Mouse (Mus musculus) MEL (cell line): ENCODE results near the gene Suox. TPM values are rescaled to one million over a fixed set of nuclear protein-coding genes. Genes with fewer than 3 reads are reported as not detected.
"Not testable (repeated sequence)": the region's sequence is repeated elsewhere in the genome, so short reads cannot be mapped to it uniquely, and the experiment has no call there.

ENCODE experiments used
- DNase-seq: peaks from one replicate; pipeline ENCODE4 v3.0.0; 2011; ENCODE audit warnings: low read depth, low spot score
- H3K27ac ChIP-seq: 2 replicates; pipeline ENCODE4 v1.5.1; 2012; ENCODE audit warnings: low read depth, mild to moderate bottlenecking, control low read depth, low read length, moderate library complexity; ENCODE audit not compliant: control insufficient read depth
- H3K27me3 ChIP-seq, 2 experiments: fragments of 150-350 bp in 1 of 2; sonication (generic) in 1 of 2; 2 replicates each; pipeline ENCODE4 v1.6.1; 2012; ENCODE audit warnings: low read length in 2 of 2, mild to moderate bottlenecking in 2 of 2, improper control_type of control experiment in 1 of 2, moderate library complexity in 1 of 2; ENCODE audit not compliant: insufficient read depth in 2 of 2, control insufficient read depth in 1 of 2
- H3K36me3 ChIP-seq, 2 experiments: 2 replicates each; pipeline ENCODE4 v1.6.1; 2012 to 2014; ENCODE audit warnings: low read length in 2 of 2, improper control_type of control experiment in 1 of 2, inconsistent platforms in 1 of 2, mild to moderate bottlenecking in 1 of 2; ENCODE audit not compliant: insufficient read depth in 2 of 2, control insufficient read depth in 1 of 2
- H3K4me1 ChIP-seq, 2 experiments: fragments of 150-350 bp in 1 of 2; sonication (generic) in 1 of 2; 2 replicates each; pipeline ENCODE4 v1.6.1; 2012; ENCODE audit warnings: low read length in 2 of 2, improper control_type of control experiment in 1 of 2, mild to moderate bottlenecking in 1 of 2; ENCODE audit not compliant: insufficient read depth in 2 of 2, control insufficient read depth in 1 of 2
- H3K4me3 ChIP-seq, 2 experiments: fragments of 150-350 bp in 1 of 2; sonication (generic) in 1 of 2; 2 replicates each; pipeline ENCODE4 v1.5.1; 2012; ENCODE audit warnings: low read depth in 2 of 2, low read length in 2 of 2, mild to moderate bottlenecking in 2 of 2, moderate library complexity in 2 of 2, control low read depth in 1 of 2, improper control_type of control experiment in 1 of 2; ENCODE audit not compliant: control insufficient read depth in 1 of 2, insufficient read depth in 1 of 2
- H3K79me2 ChIP-seq: 2 replicates; pipeline ENCODE4 v1.6.1; 2012; ENCODE audit warnings: mild to moderate bottlenecking, low read length, moderate library complexity; ENCODE audit not compliant: control insufficient read depth, poor library complexity, insufficient read depth
- H3K9ac ChIP-seq: 2 replicates; pipeline ENCODE4 v1.6.1; 2012; ENCODE audit warnings: low read depth, mild to moderate bottlenecking, control low read depth, low read length, moderate library complexity; ENCODE audit not compliant: control insufficient read depth, poor library complexity, severe bottlenecking
- H3K9me3 ChIP-seq: fragments of 150-350 bp; sonication (generic); replicated peaks from 2 replicates; pipeline ENCODE4 v1.6.1; 2012; ENCODE audit warnings: mild to moderate bottlenecking, low read length, improper control_type of control experiment, moderate library complexity; ENCODE audit not compliant: insufficient read depth
- BHLHE40 ChIP-seq: IDR thresholded peaks from 2 replicates; pipeline ENCODE4 v1.6.1; 2012; ENCODE audit warnings: low read depth, mild to moderate bottlenecking, inconsistent platforms, low read length, improper control_type of control experiment, borderline replicate concordance
- CHD2 ChIP-seq: IDR thresholded peaks from 2 replicates; pipeline ENCODE4 v1.6.1; 2011; ENCODE audit warnings: low read length, improper control_type of control experiment
- CTCF ChIP-seq, 3 experiments: IDR thresholded peaks in 2 of 3; conservative IDR thresholded peaks in 1 of 3; 2 replicates each; pipeline ENCODE4 v1.5.1; 2011 to 2012; ENCODE audit warnings: low read length in 3 of 3, low read depth in 2 of 3, mild to moderate bottlenecking in 2 of 3, improper control_type of control experiment in 1 of 3, inconsistent platforms in 1 of 3, mixed read lengths in 1 of 3, moderate library complexity in 1 of 3; ENCODE audit not compliant: control insufficient read depth in 1 of 3, insufficient read depth in 1 of 3, poor library complexity in 1 of 3, severe bottlenecking in 1 of 3
- EP300 ChIP-seq, 2 experiments: IDR thresholded peaks; 2 replicates each; pipeline ENCODE4 v1.6.1; 2011; ENCODE audit warnings: improper control_type of control experiment in 2 of 2, low read length in 2 of 2, low read depth in 1 of 2, mild to moderate bottlenecking in 1 of 2
- HCFC1 ChIP-seq: IDR thresholded peaks from 2 replicates; pipeline ENCODE4 v1.6.1; 2012; ENCODE audit warnings: low read depth, mild to moderate bottlenecking, inconsistent platforms, low read length, improper control_type of control experiment, moderate library complexity
- MAX ChIP-seq: IDR thresholded peaks from 2 replicates; pipeline ENCODE4 v1.6.1; 2011; ENCODE audit warnings: low read length, improper control_type of control experiment
- MEF2A ChIP-seq: IDR thresholded peaks from 2 replicates; pipeline ENCODE4 v1.6.1; 2014; ENCODE audit warnings: low read depth, mild to moderate bottlenecking, inconsistent platforms, low read length, improper control_type of control experiment; ENCODE audit not compliant: poor library complexity, insufficient replicate concordance, severe bottlenecking; ENCODE audit errors: extremely low read depth
- MXI1 ChIP-seq: IDR thresholded peaks from 2 replicates; pipeline ENCODE4 v1.6.1; 2011; ENCODE audit warnings: mild to moderate bottlenecking, low read depth, low read length, improper control_type of control experiment
- POLR2AphosphoS2 ChIP-seq: IDR thresholded peaks from 2 replicates; pipeline ENCODE4 v1.6.1; 2011; ENCODE audit warnings: low read length, improper control_type of control experiment
- RAD21 ChIP-seq: IDR thresholded peaks from 2 replicates; pipeline ENCODE4 v1.6.1; 2011; ENCODE audit warnings: mild to moderate bottlenecking, low read depth, low read length, improper control_type of control experiment
- RCOR1 ChIP-seq: IDR thresholded peaks from 2 replicates; pipeline ENCODE4 v1.6.1; 2012; ENCODE audit warnings: low read depth, mild to moderate bottlenecking, inconsistent platforms, low read length, improper control_type of control experiment
- SIN3A ChIP-seq: IDR thresholded peaks from 2 replicates; pipeline ENCODE4 v1.6.1; 2012; ENCODE audit warnings: low read length, improper control_type of control experiment, inconsistent platforms
- SMC3 ChIP-seq: IDR thresholded peaks from 2 replicates; pipeline ENCODE4 v1.6.1; 2011; ENCODE audit warnings: low read depth, low read length, improper control_type of control experiment
- ZKSCAN1 ChIP-seq: IDR thresholded peaks from 2 replicates; pipeline ENCODE4 v1.6.1; 2012; ENCODE audit warnings: low read depth, mild to moderate bottlenecking, inconsistent platforms, low read length, improper control_type of control experiment, moderate library complexity
- polyA plus RNA-seq, 2 experiments: library from polyadenylated mRNA; stranded (reverse) in 1 of 2; unstranded in 1 of 2; fragments of >175 nt in 1 of 2; fragments of >200 nt in 1 of 2; gene quantifications; 2 replicates each; pipeline versions ENCODE4 v1.2.1 to v1.2.4; 2012; ENCODE audit warnings: low replicate concordance in 2 of 2, low read depth in 1 of 2; ENCODE audit not compliant: insufficient read length in 2 of 2, insufficient read depth in 1 of 2, missing spikeins in 1 of 2
- total RNA-seq: library from RNA; depleted of rRNA; stranded (reverse); fragments of 300-350 nt; gene quantifications from 2 replicates; pipeline ENCODE4 v1.2.3, GENCODE M21; 2012

Gene Suox
- total and polyA plus RNA-seq, 3 experiments = 4.7 to 7.2 TPM; not detected in 1

DNA sequence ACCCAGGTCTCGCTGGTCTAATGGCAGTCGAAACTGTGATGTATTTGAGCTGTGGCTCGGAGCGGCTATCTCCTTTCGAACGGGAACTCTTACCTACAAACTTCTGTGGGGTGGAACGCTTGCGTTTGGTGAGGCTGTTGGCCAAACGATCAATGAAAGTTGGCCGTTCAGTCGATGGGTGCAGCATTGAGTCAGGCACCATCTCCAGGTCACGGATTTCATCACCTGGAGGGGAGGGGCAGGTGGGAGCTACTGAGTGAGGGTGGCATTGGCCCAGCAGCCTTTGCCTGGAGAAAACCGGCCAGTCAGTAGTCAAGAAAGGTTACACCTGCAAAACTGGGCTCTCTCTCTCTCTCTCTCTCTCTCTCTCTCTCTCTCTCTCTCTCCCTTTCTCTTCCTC, 38.2 kb downstream of the Suox start:
- Histone ChIP-seq H3K27me3 (peaks cover 5 to 11% of the 10 kb centered on the region in 2 experiments), H3K4me1 (peaks cover 0 to 3% of the 10 kb centered on the region in 2 experiments; a peak in 1 of 4 replicates), H3K27ac (no peak overlapping the region)
- TF ChIP-seq HCFC1 = no peak
- TF ChIP-seq EP300 (IDR thresholded peaks at IDR 0.05; ENCODE audit: low read depth in 1 of 2, low read length in 2 of 2) = no peak
- TF ChIP-seq MEF2A = no peak
- TF ChIP-seq POLR2AphosphoS2 = no peak
- no peak for TF ChIP-seq MAX
- no peak for TF ChIP-seq CHD2
- TF ChIP-seq BHLHE40 = no peak
- TF ChIP-seq CTCF (IDR thresholded peaks at IDR 0.05 in 2 of 3, conservative IDR thresholded peaks at IDR 0.05 in 1 of 3; ENCODE audit: control insufficient read depth in 1 of 3, insufficient read depth in 1 of 3, low read depth in 2 of 3, low read length in 3 of 3, poor library complexity in 1 of 3, severe bottlenecking in 1 of 3) = no peak
- TF ChIP-seq SMC3 = no peak
- TF ChIP-seq RCOR1 = no peak
- no peak for TF ChIP-seq RAD21
- no peak for TF ChIP-seq ZKSCAN1
- no peak for TF ChIP-seq MXI1
- TF ChIP-seq, all 39 proteins: peak for 0
- no peak for DNase-seq
- Histone ChIP-seq H3K79me2 (no peaks in the 10 kb centered on the region), H3K9me3 (no peaks in the 10 kb centered on the region), H3K4me3 (no peak overlapping the region), H3K36me3 (no peaks in the 10 kb centered on the region), H3K9ac (no peak overlapping the region)

- Histone ChIP-seq H3K36me3 (peaks cover 0 to 9% of the 10 kb centered on the region in 2 experiments; a peak in 2 of 4 replicates), H3K79me2 (no peaks in the 10 kb centered on the region), H3K4me3 (no peak overlapping the region), H3K27ac (no peak overlapping the region), H3K9ac (no peak overlapping the region), H3K4me1 (peaks cover 0 to 7% of the 10 kb centered on the region in 2 experiments; a peak in 2 of 4 replicates), H3K27me3 (peaks cover 5 to 12% of the 10 kb centered on the region in 2 experiments), H3K9me3 (no peaks in the 10 kb centered on the region)
- no peak for DNase-seq
- no peak for TF ChIP-seq HCFC1
- TF ChIP-seq SIN3A = no peak
Observed at GRCm38 (mm10) chr10:128631571-128631970, 42.3 kb downstream of the Suox start.

GRCm38 (mm10) chr10:128630306-128630705, 43.6 kb downstream of the Suox start:
- H3K27ac ChIP-seq, H3K9ac ChIP-seq, H3K79me2 ChIP-seq, H3K36me3 ChIP-seq, DNase-seq, H3K27me3 ChIP-seq, H3K4me3 ChIP-seq, H3K9me3 ChIP-seq, H3K4me1 ChIP-seq: not testable (repeated sequence)
